Mouse (Mus musculus) hindbrain, embryonic 16.5 days (tissue): ENCODE results near the gene Borcs6. TPM values are rescaled to one million over a fixed set of nuclear protein-coding genes. Genes with fewer than 3 reads are reported as not detected.
"Not testable (repeated sequence)": the region's sequence is repeated elsewhere in the genome, so short reads cannot be mapped to it uniquely, and the experiment has no call there.

Source experiments
- ATAC-seq: fragments of 200-750 bp; cut with Nextera tagmentation; 2 replicates; pipeline ENCODE4 v1.8.0; 2017; ENCODE audit warnings: moderate TSS enrichment, moderate library complexity
- H3K27ac ChIP-seq: fragments of 300-500 bp; sonication (generic); 2 replicates; pipeline ENCODE4 v1.5.1; 2014; ENCODE audit warnings: low read depth, mild to moderate bottlenecking, control low read depth, low read length, moderate library complexity
- H3K27me3 ChIP-seq: fragments of 300-500 bp; sonication (generic); replicated peaks from 2 replicates; pipeline ENCODE4 v1.6.1; 2014; ENCODE audit warnings: low read length; ENCODE audit not compliant: control insufficient read depth, insufficient read depth
- H3K36me3 ChIP-seq: fragments of 300-500 bp; sonication (generic); 2 replicates; pipeline ENCODE4 v1.6.1; 2014; ENCODE audit warnings: mild to moderate bottlenecking, low read length, moderate library complexity, mixed read lengths; ENCODE audit not compliant: control insufficient read depth, insufficient read depth
- H3K4me1 ChIP-seq: fragments of 300-500 bp; sonication (generic); 2 replicates; pipeline ENCODE4 v1.6.1; 2014; ENCODE audit warnings: low read depth, low read length; ENCODE audit not compliant: control insufficient read depth, insufficient read depth
- H3K4me2 ChIP-seq: fragments of 300-500 bp; sonication (generic); 2 replicates; pipeline ENCODE4 v1.6.1; 2014; ENCODE audit warnings: mild to moderate bottlenecking, low read length, control low read depth, moderate library complexity
- H3K4me3 ChIP-seq: fragments of 300-500 bp; sonication (generic); 2 replicates; pipeline ENCODE4 v1.5.1; 2014; ENCODE audit warnings: mild to moderate bottlenecking, low read length, control low read depth, moderate library complexity
- H3K9ac ChIP-seq: fragments of 300-500 bp; sonication (generic); 2 replicates; pipeline ENCODE4 v1.6.1; 2014; ENCODE audit warnings: low read depth, mild to moderate bottlenecking, control low read depth, low read length, moderate library complexity
- H3K9me3 ChIP-seq: fragments of 300-500 bp; sonication (generic); 2 replicates; pipeline ENCODE4 v1.6.1; 2014; ENCODE audit warnings: mild to moderate bottlenecking, low read length, moderate library complexity; ENCODE audit not compliant: control insufficient read depth
- WGBS: fragments of 180-500 bp; shearing (Covaris S2); extraction: QIAGEN DNeasy Blood & Tissue Kit; methylation state at CpG from one replicate; pipeline ENCODE4 v1.1.7; 2014; 5-methylcytosine and 5-hydroxymethylcytosine counted together
- polyA plus RNA-seq: library from polyadenylated mRNA; unstranded; fragments of >200 nt; fragmentation: Nextera tagmentation; extraction: Ambion mirVana; gene quantifications from 2 replicates; pipeline ENCODE4 v1.2.1, GENCODE M21; 2015

The Borcs6 gene
- polyA plus RNA-seq = 18.1 and 20.9 TPM in 2 replicates

GRCm38 (mm10) chr11:69059357-69059974 is at the start of gene Borcs6:
TSS of gene Borcs6 (plus strand) at chr11:69059717.
- under 1% methylated on average over 58 of the region's 64 CpGs for WGBS
- ATAC-seq = peak; percentile 93
- H3K9ac ChIP-seq = peak within 1 kb of the TSS; percentile 90

GRCm38 (mm10) chr11:69010400-69011323 is 48.9 kb upstream of the Borcs6 start:
- WGBS = 93% methylated on average over 15 of the region's 15 CpGs
- Histone ChIP-seq H3K9ac (no peak overlapping the region), H3K4me1 (peaks cover 15% of the 10 kb centered on the region), H3K9me3 (no peaks in the 10 kb centered on the region), H3K36me3 (no peaks in the 10 kb centered on the region), H3K27me3 (no peaks in the 10 kb centered on the region), H3K4me3 (no peak overlapping the region), H3K4me2 (peak overlapping the region; percentile 87; the same call in 1 of the 2 replicates), H3K27ac (no peak overlapping the region)
- no peak for ATAC-seq

More at GRCm38 (mm10) chr11:69059357-69059974, at the start of gene Borcs6:
- Histone ChIP-seq H3K36me3 (no peaks in the 10 kb centered on the region), H3K9me3 (no peaks in the 10 kb centered on the region), H3K27me3 (no peaks in the 10 kb centered on the region), H3K27ac (peak within 1 kb of the TSS; percentile 96), H3K4me3 (peak within 1 kb of the TSS; percentile 82), H3K4me1 (peaks cover 21% of the 10 kb centered on the region), H3K4me2 (peak within 1 kb of the TSS; percentile 74)

- WGBS = 72% methylated on average over 2 of the region's 2 CpGs
- ATAC-seq, H3K9me3 ChIP-seq, H3K27me3 ChIP-seq, H3K9ac ChIP-seq, H3K36me3 ChIP-seq: not testable (repeated sequence)
- peak overlapping the region; percentile 43 for H3K4me3 ChIP-seq
- H3K4me2 ChIP-seq = peak overlapping the region; percentile 87
- peaks cover 16% of the 10 kb centered on the region for H3K4me1 ChIP-seq
- H3K27ac ChIP-seq = peak overlapping the region; percentile 59; the same call in 1 of the 2 replicates
Measured at GRCm38 (mm10) chr11:69011445-69011844, 48.1 kb upstream of the Borcs6 start.

GRCm38 (mm10) chr11:69012071-69012601 is 47.4 kb upstream of the Borcs6 start:
- ATAC-seq = peak; percentile 81
- Histone ChIP-seq H3K27ac (peak overlapping the region; percentile 83), H3K27me3 (no peaks in the 10 kb centered on the region), H3K36me3 (no peaks in the 10 kb centered on the region), H3K9me3 (no peaks in the 10 kb centered on the region), H3K4me3 (peak overlapping the region; percentile 43), H3K4me2 (peak overlapping the region; percentile 87), H3K9ac (peak overlapping the region; percentile 64), H3K4me1 (peaks cover 19% of the 10 kb centered on the region)
- WGBS = 3% methylated on average over 18 of the region's 18 CpGs

- WGBS = 3% methylated on average over 38 of the region's 38 CpGs
Measured at GRCm38 (mm10) chr11:69015644-69016441, 43.7 kb upstream of the Borcs6 start, which contains the start of gene Ctc1. TSS of gene Ctc1 (plus strand) at chr11:69015911.

GRCm38 (mm10) chr11:69016755-69017154 is 42.8 kb upstream of the Borcs6 start:
- peak overlapping the region; percentile 87 for H3K27ac ChIP-seq
- ATAC-seq = no peak
- peak overlapping the region; percentile 83 for H3K9ac ChIP-seq
- H3K36me3 ChIP-seq = peaks cover 3% of the 10 kb centered on the region; the same call in 1 of the 2 replicates
- H3K4me1 ChIP-seq = peaks cover 8% of the 10 kb centered on the region
- H3K9me3 ChIP-seq = no peaks in the 10 kb centered on the region
- H3K4me2 ChIP-seq = peak overlapping the region; percentile 85
- peak overlapping the region; percentile 65 for H3K4me3 ChIP-seq
- no peaks in the 10 kb centered on the region for H3K27me3 ChIP-seq
- 66% methylated on average over 3 of the region's 3 CpGs for WGBS

More at GRCm38 (mm10) chr11:69015644-69016441, 43.7 kb upstream of the Borcs6 start, which contains the start of gene Ctc1:
- Histone ChIP-seq H3K36me3 (0 out of 2 replicates have a peak, but pooled peaks cover under 1% of the 10 kb centered on the region), H3K4me3 (peak within 1 kb of the TSS; percentile 65), H3K27ac (peak within 1 kb of the TSS; percentile 87), H3K9ac (peak within 1 kb of the TSS; percentile 83), H3K4me1 (peaks cover 13% of the 10 kb centered on the region), H3K9me3 (no peaks in the 10 kb centered on the region), H3K27me3 (no peaks in the 10 kb centered on the region), H3K4me2 (peak within 1 kb of the TSS; percentile 85)
- ATAC-seq = peak; percentile 95

GRCm38 (mm10) chr11:69020691-69021090 is 38.8 kb upstream of the Borcs6 start:
- no peaks in the 10 kb centered on the region for H3K27me3 ChIP-seq
- ATAC-seq = no peak
- H3K4me3 ChIP-seq = no peak overlapping the region

GRCm38 (mm10) chr11:69026562-69026961 is 33.0 kb upstream of the Borcs6 start:
- no peak overlapping the region for H3K4me2 ChIP-seq
- WGBS = 93% methylated on average over 3 of the region's 3 CpGs
- H3K4me3 ChIP-seq = no peak overlapping the region
- H3K9me3 ChIP-seq = no peaks in the 10 kb centered on the region
- no peaks in the 10 kb centered on the region for H3K4me1 ChIP-seq
- peaks cover 61% of the 10 kb centered on the region for H3K36me3 ChIP-seq
- H3K9ac ChIP-seq = no peak overlapping the region
- no peak for ATAC-seq
- no peak overlapping the region for H3K27ac ChIP-seq
- no peaks in the 10 kb centered on the region for H3K27me3 ChIP-seq

More at GRCm38 (mm10) chr11:69020691-69021090, 38.8 kb upstream of the Borcs6 start:
- Histone ChIP-seq H3K4me2 (no peak overlapping the region), H3K36me3 (peaks cover 36% of the 10 kb centered on the region), H3K4me1 (peaks cover 8% of the 10 kb centered on the region), H3K27ac (no peak overlapping the region), H3K9ac (no peak overlapping the region), H3K9me3 (no peaks in the 10 kb centered on the region)
